Mouse (Mus musculus) hindbrain, embryonic 15.5 days (tissue): ENCODE measurements at regions not wholly inside any gene's neighbourhood (a gene's known extent, or its start where the extent isn't known, plus 50 kb on each side); places are given as distances from the start of the nearest gene placed in this dataset.
"Not testable (repeated sequence)": the region's sequence is repeated elsewhere in the genome, so short reads cannot be mapped to it uniquely, and the experiment has no call there.

Experiments
- ATAC-seq: fragments of 200-750 bp; cut with Nextera tagmentation; 2 replicates; pipeline ENCODE4 v1.8.0; 2017; ENCODE audit warnings: low read depth, moderate number of reproducible peaks, moderate TSS enrichment; ENCODE audit not compliant: low FRiP score
- H3K27ac ChIP-seq: fragments of 300-500 bp; sonication (generic); replicated peaks from 2 replicates; pipeline ENCODE4 v1.5.1; 2015; ENCODE audit warnings: mild to moderate bottlenecking, inconsistent platforms
- H3K27me3 ChIP-seq: fragments of 300-500 bp; sonication (generic); 2 replicates; pipeline ENCODE4 v1.6.1; 2015; ENCODE audit warnings: control low read depth, inconsistent platforms
- H3K36me3 ChIP-seq: fragments of 300-500 bp; sonication (generic); 2 replicates; pipeline ENCODE4 v1.6.1; 2015; ENCODE audit warnings: control low read depth, inconsistent platforms
- H3K4me1 ChIP-seq: fragments of 300-500 bp; sonication (generic); replicated peaks from 2 replicates; pipeline ENCODE4 v1.6.1; 2015; ENCODE audit warnings: control low read depth, inconsistent platforms
- H3K4me2 ChIP-seq: fragments of 300-500 bp; sonication (generic); 2 replicates; pipeline ENCODE4 v1.6.1; 2015; ENCODE audit warnings: moderate library complexity, mild to moderate bottlenecking, inconsistent platforms
- H3K4me3 ChIP-seq: fragments of 300-500 bp; sonication (generic); 2 replicates; pipeline ENCODE4 v1.5.1; 2015; ENCODE audit warnings: mild to moderate bottlenecking, inconsistent platforms
- H3K9ac ChIP-seq: fragments of 300-500 bp; sonication (generic); 2 replicates; pipeline ENCODE4 v1.6.1; 2015; ENCODE audit warnings: inconsistent platforms
- H3K9me3 ChIP-seq: fragments of 300-500 bp; sonication (generic); 2 replicates; pipeline ENCODE4 v1.6.1; 2016; ENCODE audit warnings: control low read depth, inconsistent platforms
- WGBS: fragments of 180-500 bp; shearing (Covaris S2); methylation state at CpG from one replicate; pipeline ENCODE4 v1.1.7; 2015; 5-methylcytosine and 5-hydroxymethylcytosine counted together

- no peak overlapping the region for H3K4me3 ChIP-seq
Measured at GRCm38 (mm10) chr12:32434506-32435002, 56.0 kb downstream of the Ccdc71l start.

GRCm38 (mm10) chr12:32435126-32435525, 56.6 kb downstream of the Ccdc71l start:
- no peaks in the 10 kb centered on the region for H3K9me3 ChIP-seq
- no peak overlapping the region for H3K27ac ChIP-seq
- H3K9ac ChIP-seq: no peak overlapping the region
- H3K27me3 ChIP-seq: no peaks in the 10 kb centered on the region
- H3K4me1 ChIP-seq: no peaks in the 10 kb centered on the region
- ATAC-seq: no peak
- H3K4me3 ChIP-seq: no peak overlapping the region
- H3K36me3 ChIP-seq: no peaks in the 10 kb centered on the region
- WGBS: 74% methylated on average over 1 of the region's 1 CpGs
- no peak overlapping the region for H3K4me2 ChIP-seq

More at GRCm38 (mm10) chr12:32434506-32435002, 56.0 kb downstream of the Ccdc71l start:
- Histone ChIP-seq H3K36me3 (no peaks in the 10 kb centered on the region), H3K9ac (no peak overlapping the region), H3K27ac (no peak overlapping the region), H3K27me3 (no peaks in the 10 kb centered on the region), H3K4me1 (no peaks in the 10 kb centered on the region), H3K4me2 (no peak overlapping the region), H3K9me3 (no peaks in the 10 kb centered on the region)
- no peak for ATAC-seq

GRCm38 (mm10) chr12:32438209-32438608, 59.7 kb downstream of the Ccdc71l start:
- ATAC-seq: no peak
- WGBS: 86% methylated on average over 1 of the region's 1 CpGs
- no peaks in the 10 kb centered on the region for H3K9me3 ChIP-seq

GRCm38 (mm10) chr12:32444770-32445169, 66.3 kb downstream of the Ccdc71l start:
- Histone ChIP-seq H3K4me3 (no peak overlapping the region), H3K27me3 (no peaks in the 10 kb centered on the region), H3K4me2 (no peak overlapping the region), H3K27ac (no peak overlapping the region), H3K36me3 (no peaks in the 10 kb centered on the region), H3K9me3 (no peaks in the 10 kb centered on the region), H3K9ac (no peak overlapping the region), H3K4me1 (no peaks in the 10 kb centered on the region)
- ATAC-seq: no peak
- WGBS: 88% methylated on average over 4 of the region's 4 CpGs

More at GRCm38 (mm10) chr12:32438209-32438608, 59.7 kb downstream of the Ccdc71l start:
- no peak overlapping the region for H3K4me2 ChIP-seq
- no peaks in the 10 kb centered on the region for H3K27me3 ChIP-seq
- H3K36me3 ChIP-seq: no peaks in the 10 kb centered on the region
- no peaks in the 10 kb centered on the region for H3K4me1 ChIP-seq
- no peak overlapping the region for H3K27ac ChIP-seq
- no peak overlapping the region for H3K9ac ChIP-seq
- no peak overlapping the region for H3K4me3 ChIP-seq

GRCm38 (mm10) chr12:32445874-32446273, 67.4 kb downstream of the Ccdc71l start:
- H3K4me3 ChIP-seq: no peak overlapping the region
- H3K27me3 ChIP-seq: no peaks in the 10 kb centered on the region
- no peaks in the 10 kb centered on the region for H3K36me3 ChIP-seq
- H3K4me1 ChIP-seq: no peaks in the 10 kb centered on the region
- no peak overlapping the region for H3K4me2 ChIP-seq
- no peaks in the 10 kb centered on the region for H3K9me3 ChIP-seq
- no peak overlapping the region for H3K27ac ChIP-seq
- H3K9ac ChIP-seq: no peak overlapping the region
- ATAC-seq: no peak

GRCm38 (mm10) chr12:32449373-32449772, 70.9 kb downstream of the Ccdc71l start:
- Histone ChIP-seq H3K27me3 (no peaks in the 10 kb centered on the region), H3K4me1 (no peaks in the 10 kb centered on the region), H3K4me2 (no peak overlapping the region), H3K4me3 (no peak overlapping the region), H3K27ac (no peak overlapping the region), H3K9ac (no peak overlapping the region), H3K9me3 (no peaks in the 10 kb centered on the region), H3K36me3 (no peaks in the 10 kb centered on the region)
- no peak for ATAC-seq

GRCm38 (mm10) chr12:32451226-32451625, 72.7 kb downstream of the Ccdc71l start:
- no peaks in the 10 kb centered on the region for H3K27me3 ChIP-seq
- H3K4me1 ChIP-seq: no peaks in the 10 kb centered on the region
- H3K9ac ChIP-seq: no peak overlapping the region
- 60% methylated on average over 1 of the region's 1 CpGs for WGBS
- no peaks in the 10 kb centered on the region for H3K36me3 ChIP-seq
- ATAC-seq: no peak
- no peak overlapping the region for H3K27ac ChIP-seq
- H3K9me3 ChIP-seq: no peaks in the 10 kb centered on the region
- no peak overlapping the region for H3K4me3 ChIP-seq
- H3K4me2 ChIP-seq: no peak overlapping the region

GRCm38 (mm10) chr12:32454794-32455193, 76.3 kb downstream of the Ccdc71l start:
- H3K4me3 ChIP-seq: no peak overlapping the region
- H3K36me3 ChIP-seq: no peaks in the 10 kb centered on the region
- no peak overlapping the region for H3K27ac ChIP-seq
- H3K9me3 ChIP-seq: no peaks in the 10 kb centered on the region
- no peaks in the 10 kb centered on the region for H3K4me1 ChIP-seq
- no peaks in the 10 kb centered on the region for H3K27me3 ChIP-seq
- ATAC-seq: no peak
- no peak overlapping the region for H3K9ac ChIP-seq
- no peak overlapping the region for H3K4me2 ChIP-seq

- H3K4me3 ChIP-seq, ATAC-seq, H3K9ac ChIP-seq, H3K4me1 ChIP-seq, H3K36me3 ChIP-seq, H3K4me2 ChIP-seq, H3K9me3 ChIP-seq, H3K27ac ChIP-seq, H3K27me3 ChIP-seq: not testable (repeated sequence)
- WGBS: 87% methylated on average over 3 of the region's 3 CpGs
Measured at GRCm38 (mm10) chr12:32455231-32455630, 76.7 kb downstream of the Ccdc71l start.

- no peak for ATAC-seq
- Histone ChIP-seq H3K9me3 (no peaks in the 10 kb centered on the region), H3K9ac (no peak overlapping the region)
Measured at GRCm38 (mm10) chr12:32455913-32456312, 77.4 kb downstream of the Ccdc71l start.

GRCm38 (mm10) chr12:32456796-32457195, 78.3 kb downstream of the Ccdc71l start:
- 70% methylated on average over 4 of the region's 4 CpGs for WGBS
- Histone ChIP-seq H3K27ac (no peak overlapping the region), H3K4me3 (no peak overlapping the region), H3K9me3 (no peaks in the 10 kb centered on the region), H3K4me2 (no peak overlapping the region), H3K9ac (no peak overlapping the region), H3K4me1 (no peaks in the 10 kb centered on the region), H3K36me3 (no peaks in the 10 kb centered on the region), H3K27me3 (no peaks in the 10 kb centered on the region)
- no peak for ATAC-seq

More at GRCm38 (mm10) chr12:32455913-32456312, 77.4 kb downstream of the Ccdc71l start:
- H3K4me1 ChIP-seq: no peaks in the 10 kb centered on the region
- H3K27ac ChIP-seq: no peak overlapping the region
- H3K36me3 ChIP-seq: no peaks in the 10 kb centered on the region
- no peak overlapping the region for H3K4me3 ChIP-seq
- no peaks in the 10 kb centered on the region for H3K27me3 ChIP-seq
- no peak overlapping the region for H3K4me2 ChIP-seq

GRCm38 (mm10) chr12:32458386-32458785, 79.9 kb downstream of the Ccdc71l start:
- Histone ChIP-seq H3K9ac (no peak overlapping the region), H3K4me3 (no peak overlapping the region), H3K4me1 (no peaks in the 10 kb centered on the region), H3K4me2 (no peak overlapping the region), H3K9me3 (no peaks in the 10 kb centered on the region), H3K27me3 (no peaks in the 10 kb centered on the region), H3K27ac (no peak overlapping the region), H3K36me3 (no peaks in the 10 kb centered on the region)
- ATAC-seq: no peak
- WGBS: 88% methylated on average over 1 of the region's 1 CpGs

GRCm38 (mm10) chr12:32460330-32460998, 82.0 kb downstream of the Ccdc71l start:
- Histone ChIP-seq H3K36me3 (no peaks in the 10 kb centered on the region), H3K4me1 (no peaks in the 10 kb centered on the region), H3K4me2 (no peak overlapping the region), H3K9me3 (no peaks in the 10 kb centered on the region), H3K27ac (no peak overlapping the region), H3K9ac (no peak overlapping the region), H3K27me3 (no peaks in the 10 kb centered on the region), H3K4me3 (no peak overlapping the region)
- WGBS: 76% methylated on average over 4 of the region's 4 CpGs
- no peak for ATAC-seq
